Mouse (Mus musculus): ENCODE measurements around the gene Gorasp1. TPM values are rescaled to one million over a fixed set of nuclear protein-coding genes. Genes with fewer than 3 reads are reported as not detected.
A peak's percentile ranks its signal among the peaks of the same experiment; 100 is the strongest.

Gorasp1 gene
- total RNA-seq, 2 experiments from 2014 or later: 32.6 to 35.4 TPM

GRCm38 (mm10) chr9:119941407-119941806 lies 4.0 kb upstream of the Gorasp1 start:
- intact Hi-C loops (cut with DNase I): no loop called here
- no peak for DNase-seq (ENCODE audit: low spot score in 2 of 2)

DNA sequence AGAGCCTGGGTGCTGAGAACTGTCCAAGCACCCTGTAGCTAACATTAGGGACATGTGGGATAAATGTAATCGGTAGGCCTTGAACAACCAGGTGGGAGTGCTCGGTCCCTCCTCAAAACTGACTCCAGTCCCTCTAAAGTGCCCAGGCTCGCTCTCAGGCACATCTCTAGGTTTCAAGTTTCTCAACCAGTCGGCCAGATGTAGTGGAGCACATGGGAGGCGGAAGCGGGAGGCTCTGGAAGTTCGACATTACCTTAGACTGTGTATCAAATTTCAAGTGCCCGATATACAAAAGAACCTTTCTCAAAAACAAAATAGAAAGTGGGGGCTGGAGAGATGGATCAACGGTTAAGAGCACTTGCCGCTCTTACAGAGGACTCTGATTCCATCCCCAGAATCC lies 2.3 kb upstream of the Gorasp1 start:
- no peak for DNase-seq (ENCODE audit: low spot score in 2 of 2)
- intact Hi-C loops (cut with DNase I): no loop called here

DNA sequence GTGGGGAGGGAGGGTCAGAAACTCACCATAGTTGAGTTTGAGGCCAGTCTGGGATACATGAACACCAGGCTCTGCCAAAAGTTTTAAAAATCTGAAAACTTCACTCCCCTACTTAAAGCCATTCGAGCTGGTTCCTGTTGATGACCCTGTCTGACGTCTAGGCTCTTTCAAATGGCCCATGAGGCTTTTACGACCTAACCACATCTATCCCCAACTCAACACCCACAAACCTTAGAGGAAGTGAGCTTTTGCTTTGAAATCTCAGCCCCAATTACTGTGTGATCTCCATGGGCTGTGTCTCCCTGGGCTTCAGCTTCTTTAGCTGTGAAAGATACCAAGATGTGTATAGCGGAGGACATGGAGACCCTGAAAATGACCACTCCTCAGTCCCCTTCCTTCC lies 1.1 kb upstream of the Gorasp1 start:
- intact Hi-C loops (cut with DNase I): no loop called here
- no peak for DNase-seq (ENCODE audit: low spot score in 2 of 2)

DNA sequence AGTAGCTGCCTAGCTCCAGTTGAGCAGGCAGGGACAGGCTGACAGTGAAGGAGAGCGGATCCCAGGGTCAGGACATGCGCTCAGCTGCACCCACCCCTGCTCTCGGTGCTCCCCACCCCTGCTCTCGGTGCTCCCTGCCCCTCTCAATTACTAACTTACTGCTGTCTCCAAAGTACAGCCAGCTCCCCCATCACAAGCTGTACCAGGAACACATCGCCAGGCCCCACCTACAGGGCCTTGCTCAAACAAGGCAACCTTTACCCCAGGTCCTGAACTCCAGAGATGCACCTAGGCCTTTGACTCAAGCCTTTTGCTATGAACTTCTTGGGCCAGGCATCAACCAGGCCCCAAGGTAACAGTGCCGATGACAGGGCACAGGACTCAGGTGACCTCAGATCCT lies 3.7 kb downstream of the Gorasp1 start:
- DNase-seq (ENCODE audit: low spot score in 2 of 2): no peak
- intact Hi-C loops (cut with DNase I): no loop called here

GRCm38 (mm10) chr9:119932358-119932757 lies 5.0 kb downstream of the Gorasp1 start:
- intact Hi-C loops (cut with DNase I): no loop called here
- no peak for DNase-seq (ENCODE audit: low spot score in 2 of 2)

DNA sequence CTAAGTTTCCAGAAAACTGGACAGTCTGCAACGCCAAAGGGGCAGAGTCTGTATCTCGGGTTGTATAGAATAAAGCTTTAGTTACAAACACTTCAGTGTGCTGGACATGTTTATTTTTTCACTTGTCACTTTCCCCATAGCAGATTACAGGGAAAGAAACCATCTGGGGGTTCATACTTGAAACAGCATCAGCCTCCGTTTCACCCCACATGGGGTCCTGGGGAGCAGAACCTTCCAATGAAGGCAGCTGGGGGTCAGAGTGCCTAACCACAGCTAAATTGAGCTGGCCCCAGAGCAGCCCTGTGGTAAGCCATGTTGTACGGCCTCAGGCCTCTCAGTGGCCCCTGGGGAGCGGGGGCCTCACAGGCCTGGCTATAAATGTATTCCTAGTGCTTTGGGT lies 10.9 kb downstream of the Gorasp1 start:
- intact Hi-C loops (cut with DNase I): no loop called here
- no peak for DNase-seq (ENCODE audit: low spot score in 2 of 2)

DNA sequence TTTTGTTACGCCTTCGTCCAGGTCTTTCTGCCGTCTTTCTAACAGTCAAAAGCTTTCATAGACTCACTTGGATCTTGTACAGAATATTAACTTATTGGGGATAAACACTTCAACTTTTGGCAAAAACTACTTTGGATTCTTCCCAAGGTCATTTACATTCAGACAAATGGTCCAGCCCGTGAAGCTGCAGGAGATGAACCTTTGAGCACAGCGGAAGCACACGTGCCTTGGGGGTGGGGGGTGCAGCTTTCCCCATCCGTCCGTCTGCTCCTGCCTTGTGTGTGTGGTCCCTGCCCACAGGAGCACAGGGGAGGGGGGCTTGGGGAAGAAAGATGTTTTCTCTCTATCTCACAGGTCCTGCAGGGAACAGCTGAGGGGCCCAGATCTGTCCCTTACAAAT lies 11.6 kb downstream of the Gorasp1 start:
- intact Hi-C loops (cut with DNase I): no loop called here
- DNase-seq (ENCODE audit: low spot score in 2 of 2): no peak

- DNase-seq (ENCODE audit: low spot score in 2 of 2): peak in 1 of 2 experiments; percentile 33
- intact Hi-C loops (cut with DNase I): no loop called here
Observed at GRCm38 (mm10) chr9:119925120-119925657, 12.2 kb downstream of the Gorasp1 start.

DNA sequence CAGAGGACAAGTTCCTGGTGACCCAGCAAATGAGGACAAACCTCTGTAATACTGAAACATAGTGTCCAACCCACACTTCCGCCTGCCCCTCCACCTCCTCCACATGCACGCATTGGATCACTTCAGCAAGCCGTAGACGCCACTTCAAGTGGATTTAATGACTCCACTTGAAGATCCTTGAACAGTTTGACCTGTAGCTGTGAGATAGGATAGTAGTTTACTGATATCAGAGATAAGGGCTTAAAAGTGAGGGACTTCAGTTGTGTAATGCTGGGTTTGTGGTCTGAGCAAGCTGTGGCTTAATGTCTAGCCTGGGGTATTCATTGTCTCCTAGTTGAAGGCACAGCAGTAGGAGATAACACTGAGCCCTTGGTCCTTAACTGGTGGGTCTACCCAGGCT lies 13.9 kb downstream of the Gorasp1 start:
- intact Hi-C loops (cut with DNase I): no loop called here
- no peak for DNase-seq (ENCODE audit: low spot score in 2 of 2)

GRCm38 (mm10) chr9:119919858-119920257 lies 17.5 kb downstream of the Gorasp1 start:
- intact Hi-C loops (cut with DNase I): no loop called here

DNA sequence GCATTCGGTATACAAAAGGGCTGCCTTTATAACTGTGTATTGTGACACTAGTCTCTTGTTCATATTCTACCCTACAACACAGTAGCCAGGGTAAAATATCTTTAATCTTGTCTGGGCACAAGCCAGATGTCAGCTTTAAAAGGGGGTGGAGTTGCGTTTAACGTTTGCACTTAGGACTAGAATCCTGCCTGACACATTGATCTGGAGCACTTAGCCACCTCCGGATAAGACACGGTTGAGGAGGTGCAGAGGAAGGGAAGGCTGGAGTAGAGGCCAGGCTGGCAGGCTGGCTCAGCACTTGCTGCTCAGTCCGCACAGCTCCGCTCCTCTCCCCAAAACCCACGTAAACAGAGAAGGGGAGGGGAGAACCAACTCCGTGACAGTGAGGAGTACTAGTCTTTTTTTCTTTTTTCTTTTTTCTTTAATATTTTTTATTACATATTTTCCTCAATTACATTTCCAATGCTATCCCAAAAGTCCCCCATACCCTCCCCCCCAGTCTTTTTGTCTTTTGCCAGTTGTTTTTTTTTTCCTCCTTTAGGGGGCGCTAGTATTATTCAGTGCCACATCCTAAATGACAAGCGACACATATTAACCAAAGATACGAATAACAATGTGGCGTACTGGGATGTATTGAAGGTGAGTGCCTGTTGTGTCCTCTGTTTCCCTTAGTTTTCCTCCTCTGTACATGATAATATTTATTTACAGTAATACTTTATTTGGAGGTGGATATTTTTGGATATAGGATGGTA lies 24.1 kb downstream of the Gorasp1 start:
- intact Hi-C loops (cut with DNase I): no loop called here
- DNase-seq (ENCODE audit: low spot score in 2 of 2): no peak

More at GRCm38 (mm10) chr9:119919858-119920257, 17.5 kb downstream of the Gorasp1 start:
- no peak for DNase-seq (ENCODE audit: low spot score in 2 of 2)

DNA sequence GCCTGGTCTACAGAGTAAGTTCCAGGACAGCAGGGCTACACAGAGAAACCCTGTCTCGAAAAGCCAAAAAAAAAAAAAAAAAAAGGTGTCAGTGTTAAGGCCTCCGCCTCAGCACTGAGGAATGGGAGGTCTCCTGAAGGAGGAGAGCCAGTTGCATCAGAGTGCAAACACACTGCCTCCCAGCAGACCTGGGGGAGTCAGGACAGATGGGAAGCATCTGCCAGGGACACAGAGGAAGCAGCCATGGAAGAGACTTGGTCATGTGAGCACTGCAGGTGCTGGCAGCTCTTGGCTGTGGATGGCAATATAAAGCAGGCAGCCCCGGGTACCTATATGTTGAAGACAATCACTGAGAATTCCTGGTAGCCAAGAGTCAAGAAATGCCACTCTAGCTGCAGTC lies 27.4 kb downstream of the Gorasp1 start:
- DNase-seq (ENCODE audit: low spot score in 2 of 2): peak in 1 of 2 experiments; percentile 56
- intact Hi-C loops (cut with DNase I): no loop called here

DNA sequence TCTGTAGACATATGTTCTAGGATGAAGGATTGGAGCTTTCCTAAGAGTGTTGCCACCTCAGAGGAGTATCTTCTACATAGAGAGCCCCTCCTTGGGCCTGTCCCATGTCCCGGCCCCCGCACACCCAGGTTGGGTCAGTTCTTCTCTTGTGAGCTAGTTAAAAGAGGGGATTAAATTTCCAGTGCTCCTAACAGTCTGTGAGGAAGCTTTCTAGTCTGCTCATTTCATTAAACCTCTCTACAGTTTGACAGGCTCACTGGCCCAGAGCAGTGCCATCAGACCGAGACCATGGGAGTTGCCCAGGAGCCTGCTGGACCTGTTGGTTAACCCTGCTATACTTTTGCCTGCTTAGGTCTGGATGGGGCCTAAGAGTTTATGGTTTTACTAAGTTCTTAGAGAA lies 28.7 kb downstream of the Gorasp1 start:
- intact Hi-C loops (cut with DNase I): no loop called here
- DNase-seq (ENCODE audit: low spot score in 2 of 2): no peak

DNA sequence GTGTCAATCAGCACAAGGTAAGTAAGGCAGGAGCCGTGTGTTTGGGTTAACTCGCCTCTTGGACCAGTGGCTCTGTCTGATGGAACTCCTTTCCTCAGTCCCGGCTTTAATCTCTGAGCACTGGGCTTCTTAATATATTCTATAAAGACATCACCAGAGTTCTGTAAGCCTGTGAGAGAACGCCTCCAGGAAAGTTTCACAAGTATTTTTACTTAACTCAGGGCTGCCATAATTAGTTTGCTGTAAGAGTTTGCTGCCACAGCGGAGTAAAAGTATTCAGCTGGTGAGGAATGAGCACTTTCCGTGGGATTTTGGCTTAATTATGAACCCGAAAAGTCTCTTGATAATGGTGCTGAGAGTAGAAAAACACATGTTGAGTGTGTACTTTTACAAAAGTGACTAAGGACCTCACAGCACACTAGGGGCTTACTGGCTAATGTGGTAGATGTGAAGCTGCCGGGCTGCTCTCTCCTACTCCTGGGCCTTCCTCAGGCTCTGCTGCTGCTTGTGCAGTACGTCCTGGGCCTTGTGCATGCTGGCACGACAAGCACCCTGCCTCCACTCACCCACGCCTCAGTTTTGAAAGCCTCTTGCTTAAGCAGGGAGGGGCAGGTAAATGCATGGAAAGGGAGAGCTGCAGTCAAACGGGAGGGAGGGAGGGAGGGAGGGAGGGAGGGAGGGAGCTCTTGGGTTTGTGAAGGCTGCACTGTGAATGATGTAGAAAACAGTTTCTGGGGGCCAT lies 34.8 kb downstream of the Gorasp1 start:
- intact Hi-C loops (cut with DNase I): no loop called here
- DNase-seq (ENCODE audit: low spot score in 2 of 2): peak in 1 of 2 experiments; percentile 71

- intact Hi-C loops (cut with DNase I): no loop called here
- no peak for DNase-seq (ENCODE audit: low spot score in 2 of 2)
Observed at GRCm38 (mm10) chr9:119899446-119899845, 37.9 kb downstream of the Gorasp1 start.

DNA sequence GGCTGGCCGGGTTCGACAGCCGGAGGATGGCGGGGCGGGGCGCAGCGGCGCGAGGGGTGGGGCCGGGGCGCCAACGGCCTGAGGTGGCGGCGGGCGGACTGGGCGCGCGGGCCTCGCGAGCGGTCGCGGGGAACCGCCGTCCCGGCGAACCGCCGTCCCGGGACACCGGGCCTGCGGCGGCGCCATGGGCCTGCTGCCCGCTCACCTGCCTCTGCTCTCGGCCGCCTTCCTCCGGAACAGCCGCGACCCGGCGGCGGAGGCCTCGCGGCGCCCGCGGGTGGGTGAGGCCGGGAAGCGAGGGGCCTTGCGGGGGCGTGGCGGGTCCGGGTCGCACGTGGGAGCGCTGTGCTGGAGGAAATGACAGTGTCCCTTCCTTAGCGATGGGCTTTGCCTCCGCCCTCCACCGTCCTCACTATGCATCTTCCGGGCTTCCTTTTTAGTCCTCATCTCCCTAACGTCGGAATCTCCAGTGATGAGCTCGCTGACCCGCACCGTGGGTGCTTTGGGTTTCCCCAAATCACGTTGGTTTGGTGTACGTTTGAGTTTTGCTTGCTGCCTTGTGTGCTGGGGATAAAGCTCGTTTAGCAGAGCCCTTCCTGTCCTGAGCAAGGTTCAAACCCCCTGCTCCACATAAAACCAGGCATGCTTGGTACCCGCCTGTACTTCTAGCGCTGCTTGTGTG lies 42.2 kb downstream of the Gorasp1 start:
- intact Hi-C loops (cut with DNase I): no loop called here
- DNase-seq (ENCODE audit: low spot score in 2 of 2): peak; percentile 41 to 43

DNA sequence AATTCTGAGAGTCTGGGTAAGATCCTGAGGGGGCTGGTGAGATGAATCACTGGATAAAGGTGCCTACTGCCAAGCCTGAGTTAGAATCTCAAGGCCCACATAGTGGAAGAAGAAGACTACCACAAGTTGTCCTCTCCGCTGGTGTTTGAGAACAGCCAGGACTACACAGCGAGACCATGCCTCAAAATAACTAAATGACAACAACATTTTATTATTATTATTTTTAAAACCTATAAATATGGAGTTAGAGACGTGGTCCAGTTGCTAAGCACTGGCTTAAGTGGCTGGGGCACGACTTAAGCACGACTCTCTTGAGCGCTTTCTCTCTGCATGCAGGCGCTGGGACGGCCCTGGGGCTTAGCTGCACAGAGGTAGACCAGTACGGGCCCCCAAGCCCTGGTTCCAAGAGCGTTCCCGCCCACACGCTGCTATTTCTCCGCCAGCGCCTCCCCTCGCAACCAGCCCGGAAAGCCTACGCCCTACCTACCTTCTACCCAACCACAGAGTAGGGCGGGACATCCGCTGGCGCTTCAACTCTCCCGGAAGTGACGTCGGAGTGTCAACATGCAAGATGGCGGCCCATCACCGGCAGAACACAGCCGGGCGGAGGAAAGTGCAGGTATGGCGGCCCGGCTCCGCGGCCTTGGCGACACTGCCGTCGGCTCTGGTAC lies 42.9 kb downstream of the Gorasp1 start, which contains the start of gene Wdr48:
Wdr48 (plus strand) TSS at position 540 of the 671 bp plus-strand sequence.
- DNase-seq (ENCODE audit: low spot score in 2 of 2): peak; percentile 98
- intact Hi-C loops (cut with DNase I): no loop called here

GRCm38 (mm10) chr9:119893881-119894280 lies 43.5 kb downstream of the Gorasp1 start:
- intact Hi-C loops (cut with DNase I): no loop called here
- DNase-seq (ENCODE audit: low spot score in 2 of 2): no peak

GRCm38 (mm10) chr9:119890692-119891091 lies 46.7 kb downstream of the Gorasp1 start:
- intact Hi-C loops (cut with DNase I): no loop called here

DNA sequence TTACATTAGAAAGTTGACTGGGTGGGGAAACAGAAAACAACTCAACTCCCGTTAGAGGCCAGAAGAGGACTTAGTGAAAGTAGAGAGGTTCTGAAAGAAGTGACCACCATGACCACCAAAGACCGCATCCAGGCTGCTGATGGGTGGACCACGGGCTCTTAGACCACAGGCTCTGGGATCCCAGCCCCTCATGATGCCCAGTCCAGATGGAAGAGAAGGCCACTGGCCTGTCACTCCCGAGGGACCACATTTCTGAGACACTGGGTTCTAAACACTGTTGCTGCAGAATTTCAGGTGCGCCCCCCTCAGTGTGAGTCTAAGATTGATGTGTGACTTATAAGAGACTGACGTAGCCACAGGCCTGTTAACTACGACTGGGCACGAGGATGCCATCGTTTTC lies 47.9 kb downstream of the Gorasp1 start:
- DNase-seq (ENCODE audit: low spot score in 2 of 2): no peak
- intact Hi-C loops (cut with DNase I): loop anchor here (10.0 kb wide), 1 partner anchor 245 kb away; no protein-coding TSS in a partner anchor

More at GRCm38 (mm10) chr9:119890692-119891091, 46.7 kb downstream of the Gorasp1 start:
- peak; percentile 51 to 53 for DNase-seq (ENCODE audit: low spot score in 2 of 2)

Measured in left cerebral cortex, postnatal 25 days (tissue).